Mouse (Mus musculus) embryonic facial prominence, embryonic 15.5 days (tissue): ENCODE measurements around the gene Clic3. TPM values are rescaled to one million over a fixed set of nuclear protein-coding genes. Genes with fewer than 3 reads are reported as not detected.
A peak's percentile ranks its signal among the peaks of the same experiment; 100 is the strongest.
"Not testable (repeated sequence)": the region's sequence is repeated elsewhere in the genome, so short reads cannot be mapped to it uniquely, and the experiment has no call there.

Experiments used
- ATAC-seq: fragments of 200-750 bp; cut with Nextera tagmentation; 2 replicates; pipeline ENCODE4 v1.8.0; 2017; ENCODE audit warnings: low read depth, moderate TSS enrichment; ENCODE audit not compliant: insufficient number of reproducible peaks, low FRiP score, low TSS enrichment
- H3K27ac ChIP-seq: fragments of 300-500 bp; sonication (generic); replicated peaks from 2 replicates; pipeline ENCODE4 v1.5.1; 2015; ENCODE audit warnings: mild to moderate bottlenecking, inconsistent platforms
- H3K27me3 ChIP-seq: fragments of 300-500 bp; sonication (generic); 2 replicates; pipeline ENCODE4 v1.6.1; 2015; ENCODE audit warnings: inconsistent platforms
- H3K36me3 ChIP-seq: fragments of 300-500 bp; sonication (generic); 2 replicates; pipeline ENCODE4 v1.6.1; 2015; ENCODE audit warnings: mild to moderate bottlenecking, inconsistent platforms
- H3K4me1 ChIP-seq: fragments of 300-500 bp; sonication (generic); 2 replicates; pipeline ENCODE4 v1.6.1; 2015; ENCODE audit warnings: inconsistent platforms
- H3K4me2 ChIP-seq: fragments of 300-500 bp; sonication (generic); replicated peaks from 2 replicates; pipeline ENCODE4 v1.6.1; 2015; ENCODE audit warnings: mild to moderate bottlenecking, inconsistent platforms
- H3K4me3 ChIP-seq: fragments of 300-500 bp; sonication (generic); replicated peaks from 2 replicates; pipeline ENCODE4 v1.5.1; 2015; ENCODE audit warnings: mild to moderate bottlenecking, inconsistent platforms
- H3K9ac ChIP-seq: fragments of 300-500 bp; sonication (generic); 2 replicates; pipeline ENCODE4 v1.6.1; 2015; ENCODE audit warnings: inconsistent platforms
- H3K9me3 ChIP-seq: fragments of 300-500 bp; sonication (generic); replicated peaks from 2 replicates; pipeline ENCODE4 v1.6.1; 2016; ENCODE audit warnings: inconsistent platforms
- WGBS: fragments of 180-500 bp; shearing (Covaris S2); methylation state at CpG from one replicate; pipeline ENCODE4 v1.1.7; 2015; 5-methylcytosine and 5-hydroxymethylcytosine counted together
- polyA plus RNA-seq: library from polyadenylated mRNA; unstranded; fragments of >200 nt; fragmentation: Nextera tagmentation; extraction: Ambion mirVana; gene quantifications from 2 replicates; pipeline ENCODE4 v1.2.1, GENCODE M21; 2015

Clic3 gene
- polyA plus RNA-seq = 72.8 and 75.5 TPM in 2 replicates

DNA sequence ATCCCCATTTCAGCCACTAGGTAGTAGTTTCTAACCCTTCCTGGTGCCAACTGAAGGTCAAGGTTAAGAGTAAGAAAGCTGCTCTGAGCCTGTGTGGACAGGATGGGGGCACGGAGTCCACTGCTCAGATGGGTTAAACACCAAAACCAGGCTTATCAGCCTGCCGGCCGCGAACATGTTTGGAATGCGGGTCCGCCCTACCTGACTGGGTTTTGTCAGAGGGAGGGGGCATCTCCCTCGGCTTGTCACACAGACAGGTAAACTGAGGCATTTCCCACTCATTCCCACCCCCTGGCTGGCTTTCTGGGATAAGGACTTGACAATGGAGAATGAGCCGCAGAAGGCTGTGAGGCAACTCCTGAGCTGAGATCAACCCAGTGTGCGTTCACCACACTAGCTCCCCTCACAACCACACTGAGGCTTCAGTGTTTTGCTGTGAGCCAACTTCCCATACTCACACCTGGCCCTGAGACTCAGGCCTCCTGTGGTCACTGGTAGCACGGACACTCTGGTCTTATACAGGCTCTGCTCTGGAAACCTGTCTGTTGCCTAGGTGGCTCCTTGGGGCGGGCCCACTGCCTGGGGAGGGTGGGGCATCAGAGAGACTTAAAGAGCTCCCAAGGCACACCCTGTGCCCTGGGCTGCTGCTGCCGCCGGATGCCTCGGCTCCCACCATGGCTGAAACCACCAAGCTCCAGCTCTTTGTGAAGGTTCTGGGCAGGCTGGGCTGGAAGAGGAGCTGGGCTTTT, at the start of gene Clic3:
Clic3 (plus strand) TSS at position 634 of the 749 bp plus-strand sequence.
- H3K36me3 ChIP-seq = 0 out of 2 replicates have a peak, but pooled peaks cover 9% of the 10 kb centered on the region
- H3K4me2 ChIP-seq = no peak within 1 kb of the TSS
- H3K4me3 ChIP-seq = peak within 1 kb of the TSS; percentile 8; the same call in 1 of the 2 replicates
- H3K4me1 ChIP-seq = peaks cover 28% of the 10 kb centered on the region
- no peak for ATAC-seq
- H3K27ac ChIP-seq = 0 out of 2 replicates have a peak within 1 kb of the TSS, but pooled peaks have one; percentile 36
- WGBS = 53% methylated on average over 14 of the region's 14 CpGs
- H3K27me3 ChIP-seq = no peaks in the 10 kb centered on the region
- H3K9ac ChIP-seq = no peak within 1 kb of the TSS
- no peaks in the 10 kb centered on the region for H3K9me3 ChIP-seq

DNA sequence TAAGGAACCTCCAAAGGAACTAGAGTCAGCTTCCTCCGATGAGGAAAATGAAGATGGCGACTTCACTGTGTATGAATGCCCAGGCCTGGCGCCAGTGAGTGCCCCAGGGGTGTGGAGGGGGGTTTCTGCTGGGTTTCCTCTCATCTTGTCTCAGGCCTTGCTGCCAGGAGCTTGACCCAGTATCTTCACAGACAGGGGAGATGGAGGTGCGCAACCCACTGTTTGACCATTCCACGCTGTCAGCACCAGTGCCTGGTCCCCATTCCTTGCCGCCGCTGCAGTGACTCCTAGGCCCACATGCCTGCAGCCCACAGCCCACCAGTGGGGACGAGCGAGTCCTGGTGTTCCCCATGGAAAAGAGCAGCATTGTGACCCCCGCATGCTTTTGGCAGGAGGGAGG, 47.7 kb upstream of the Clic3 start:
- WGBS = 86% methylated on average over 10 of the region's 10 CpGs
- H3K36me3 ChIP-seq = peaks cover 6% of the 10 kb centered on the region; the same call in 1 of the 2 replicates
- no peak for ATAC-seq
- H3K9me3 ChIP-seq = no peaks in the 10 kb centered on the region
- no peak overlapping the region for H3K4me3 ChIP-seq
- H3K27ac ChIP-seq = no peak overlapping the region
- H3K27me3 ChIP-seq = peaks cover 14% of the 10 kb centered on the region
- no peak overlapping the region for H3K9ac ChIP-seq
- no peak overlapping the region for H3K4me2 ChIP-seq
- 0 out of 2 replicates have a peak, but pooled peaks cover 2% of the 10 kb centered on the region for H3K4me1 ChIP-seq

DNA sequence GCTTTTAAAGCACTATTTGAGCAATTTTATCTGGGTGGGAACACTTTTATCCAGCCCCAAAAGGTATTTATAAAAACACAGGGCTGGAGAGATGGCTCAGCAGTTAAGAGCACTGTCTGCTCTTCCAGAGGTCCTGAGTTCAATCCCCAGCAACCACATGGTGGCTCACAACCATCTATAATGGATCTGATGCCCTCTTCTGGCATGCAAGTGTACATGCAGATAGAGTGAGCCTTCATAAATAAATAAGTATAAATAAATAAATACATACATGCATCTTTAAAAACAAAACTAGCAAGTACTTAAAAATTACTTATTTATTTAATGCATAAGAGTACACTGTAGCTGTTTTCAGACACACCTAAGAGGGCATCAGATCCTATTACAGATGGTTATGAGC, 43.2 kb upstream of the Clic3 start:
- H3K36me3 ChIP-seq, ATAC-seq, H3K27ac ChIP-seq, H3K4me3 ChIP-seq, H3K4me2 ChIP-seq, H3K4me1 ChIP-seq, H3K9ac ChIP-seq, H3K27me3 ChIP-seq, H3K9me3 ChIP-seq: not testable (repeated sequence)

DNA sequence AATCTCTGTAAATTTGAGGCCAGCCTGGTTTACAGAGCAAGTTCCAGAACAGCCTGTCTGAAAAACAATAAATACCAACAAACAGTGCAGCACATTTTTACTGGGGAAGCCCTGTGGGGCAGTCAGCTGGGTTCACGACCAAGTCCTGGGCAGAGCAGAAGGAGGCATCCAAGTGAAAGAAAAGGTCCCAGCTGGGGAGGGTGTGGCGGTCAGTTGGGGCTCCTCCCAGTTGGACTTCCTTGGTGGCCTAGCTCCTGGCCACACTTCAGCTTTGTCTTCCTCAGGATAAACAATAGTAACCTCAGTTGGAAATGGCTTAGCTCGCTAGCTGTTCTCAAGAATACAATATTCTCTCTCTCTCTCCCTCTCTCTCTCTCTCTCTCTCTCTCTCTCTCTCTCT, 39.2 kb upstream of the Clic3 start:
- no peak overlapping the region for H3K4me2 ChIP-seq
- H3K27ac ChIP-seq = no peak overlapping the region
- no peaks in the 10 kb centered on the region for H3K36me3 ChIP-seq
- H3K4me1 ChIP-seq = 0 out of 2 replicates have a peak, but pooled peaks cover 4% of the 10 kb centered on the region
- no peak for ATAC-seq
- H3K9ac ChIP-seq = no peak overlapping the region
- no peaks in the 10 kb centered on the region for H3K27me3 ChIP-seq
- no peaks in the 10 kb centered on the region for H3K9me3 ChIP-seq
- no peak overlapping the region for H3K4me3 ChIP-seq
- 16% methylated on average over 3 of the region's 3 CpGs for WGBS

DNA sequence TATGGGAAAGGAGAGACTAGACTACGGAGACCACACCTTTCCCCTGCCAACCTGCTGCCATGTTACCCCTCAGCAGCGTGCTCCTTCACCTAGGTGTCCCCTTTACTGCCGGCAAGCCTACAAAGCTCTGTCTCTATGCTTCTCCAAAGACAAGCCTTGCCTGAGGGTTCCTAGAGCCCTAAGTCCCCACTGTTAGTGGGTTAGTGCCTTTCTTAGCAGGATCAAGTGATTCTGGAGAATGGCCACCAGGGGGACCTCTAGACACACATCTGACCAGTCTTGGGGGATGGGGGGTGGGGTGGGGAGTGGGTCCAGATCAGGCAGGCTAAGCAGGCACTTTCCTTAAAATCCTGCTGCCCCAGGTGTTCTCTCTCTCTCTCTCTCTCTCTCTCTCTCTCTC, 34.7 kb upstream of the Clic3 start:
- no peak for ATAC-seq
- H3K4me1 ChIP-seq = 0 out of 2 replicates have a peak, but pooled peaks cover 8% of the 10 kb centered on the region
- H3K9me3 ChIP-seq = no peaks in the 10 kb centered on the region
- no peak overlapping the region for H3K4me2 ChIP-seq
- peaks cover 29% of the 10 kb centered on the region for H3K27me3 ChIP-seq
- H3K9ac ChIP-seq = no peak overlapping the region
- 19% methylated on average over 3 of the region's 3 CpGs for WGBS
- H3K36me3 ChIP-seq = no peaks in the 10 kb centered on the region
- no peak overlapping the region for H3K27ac ChIP-seq
- no peak overlapping the region for H3K4me3 ChIP-seq

DNA sequence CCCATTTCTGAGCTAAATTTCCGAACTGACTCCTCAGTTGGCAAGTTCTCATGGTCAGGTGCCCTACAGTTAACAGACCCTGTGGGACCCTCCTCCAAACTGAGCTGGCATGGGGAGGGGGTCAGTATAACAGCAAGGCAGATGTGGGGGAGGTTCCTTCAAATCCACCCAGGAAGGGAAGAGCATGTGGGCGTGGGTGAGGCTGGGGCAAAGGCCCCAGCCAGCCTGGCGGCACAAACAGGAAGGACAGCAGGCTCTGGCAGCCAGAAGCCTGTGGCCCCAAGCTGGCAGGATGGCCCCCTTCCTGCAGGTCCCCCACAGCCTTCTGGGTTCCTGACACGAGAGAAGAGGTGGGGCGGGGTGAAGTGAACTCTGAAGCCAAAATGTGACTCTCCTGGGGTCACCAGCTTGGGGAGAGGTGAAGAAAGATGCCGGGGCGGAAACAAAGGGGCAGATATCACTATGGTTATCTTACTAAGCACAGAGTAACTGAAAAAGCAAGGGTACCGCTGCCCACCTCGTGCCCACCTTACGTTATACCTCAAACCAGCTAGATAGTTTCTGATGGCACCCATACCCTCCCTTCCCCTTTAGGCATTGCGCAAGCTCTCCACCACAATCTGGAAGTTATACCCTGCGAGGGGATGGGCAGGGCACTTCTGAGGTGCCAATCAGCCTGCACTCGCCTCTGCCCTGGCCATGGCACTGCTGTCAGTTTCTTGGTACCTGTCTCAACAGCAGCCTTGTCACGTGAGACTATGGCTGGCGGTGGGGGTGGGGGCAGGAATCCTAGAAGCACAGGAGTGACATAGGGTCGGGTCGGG, 33.8 kb upstream of the Clic3 start, which contains the start of gene Fut7:
Fut7 (plus strand) TSS at position 681 of the 824 bp plus-strand sequence.
- Histone ChIP-seq H3K4me3 (no peak within 1 kb of the TSS), H3K27me3 (peaks cover 29% of the 10 kb centered on the region), H3K9me3 (no peaks in the 10 kb centered on the region), H3K4me2 (no peak within 1 kb of the TSS), H3K4me1 (0 out of 2 replicates have a peak, but pooled peaks cover 8% of the 10 kb centered on the region), H3K27ac (no peak within 1 kb of the TSS), H3K9ac (no peak within 1 kb of the TSS), H3K36me3 (no peaks in the 10 kb centered on the region)
- ATAC-seq = no peak
- 60% methylated on average over 17 of the region's 17 CpGs for WGBS

DNA sequence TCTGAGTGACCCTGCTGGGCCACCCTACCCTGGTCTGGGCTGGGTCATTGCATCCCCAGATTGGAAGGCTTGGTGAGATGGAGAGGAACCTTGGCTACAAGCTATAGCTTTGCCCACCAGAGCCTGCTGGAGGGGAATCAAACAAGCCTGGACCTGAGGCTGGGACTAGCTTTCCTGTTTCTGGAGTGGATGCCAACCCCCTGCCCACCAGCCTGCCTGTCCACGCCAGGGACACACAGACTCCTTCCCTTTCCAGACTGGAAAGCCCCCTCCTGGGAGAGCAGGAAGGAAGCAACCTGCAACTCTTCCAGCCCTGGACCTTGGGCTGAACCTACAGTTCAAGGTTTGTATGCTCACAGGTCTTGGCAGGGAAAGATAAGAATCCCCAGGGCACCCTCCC, 33.0 kb upstream of the Clic3 start:
- Histone ChIP-seq H3K36me3 (no peaks in the 10 kb centered on the region), H3K4me1 (peaks cover 11% of the 10 kb centered on the region; the same call in 1 of the 2 replicates), H3K4me2 (no peak overlapping the region), H3K27me3 (peaks cover 29% of the 10 kb centered on the region), H3K9me3 (no peaks in the 10 kb centered on the region), H3K4me3 (no peak overlapping the region), H3K27ac (no peak overlapping the region), H3K9ac (no peak overlapping the region)
- ATAC-seq = no peak
- WGBS = 71% methylated on average over 1 of the region's 1 CpGs

DNA sequence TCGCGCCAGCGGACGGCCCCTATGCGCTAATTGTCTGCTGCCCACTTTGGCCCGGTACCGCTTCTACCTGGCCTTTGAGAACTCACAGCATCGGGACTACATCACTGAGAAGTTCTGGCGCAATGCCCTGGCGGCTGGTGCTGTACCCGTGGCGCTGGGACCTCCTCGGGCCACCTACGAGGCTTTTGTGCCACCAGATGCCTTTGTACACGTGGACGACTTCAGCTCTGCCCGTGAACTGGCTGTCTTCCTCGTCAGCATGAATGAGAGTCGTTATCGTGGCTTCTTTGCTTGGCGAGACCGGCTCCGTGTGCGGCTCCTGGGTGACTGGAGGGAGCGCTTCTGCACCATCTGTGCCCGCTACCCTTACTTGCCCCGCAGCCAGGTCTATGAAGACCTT, 31.2 kb upstream of the Clic3 start:
- H3K27me3 ChIP-seq = peaks cover 36% of the 10 kb centered on the region
- no peak overlapping the region for H3K27ac ChIP-seq
- H3K9ac ChIP-seq = no peak overlapping the region
- H3K36me3 ChIP-seq = no peaks in the 10 kb centered on the region
- 50% methylated on average over 27 of the region's 27 CpGs for WGBS
- peaks cover 18% of the 10 kb centered on the region for H3K4me1 ChIP-seq
- no peak overlapping the region for H3K4me3 ChIP-seq
- no peak for ATAC-seq
- no peaks in the 10 kb centered on the region for H3K9me3 ChIP-seq
- H3K4me2 ChIP-seq = no peak overlapping the region

DNA sequence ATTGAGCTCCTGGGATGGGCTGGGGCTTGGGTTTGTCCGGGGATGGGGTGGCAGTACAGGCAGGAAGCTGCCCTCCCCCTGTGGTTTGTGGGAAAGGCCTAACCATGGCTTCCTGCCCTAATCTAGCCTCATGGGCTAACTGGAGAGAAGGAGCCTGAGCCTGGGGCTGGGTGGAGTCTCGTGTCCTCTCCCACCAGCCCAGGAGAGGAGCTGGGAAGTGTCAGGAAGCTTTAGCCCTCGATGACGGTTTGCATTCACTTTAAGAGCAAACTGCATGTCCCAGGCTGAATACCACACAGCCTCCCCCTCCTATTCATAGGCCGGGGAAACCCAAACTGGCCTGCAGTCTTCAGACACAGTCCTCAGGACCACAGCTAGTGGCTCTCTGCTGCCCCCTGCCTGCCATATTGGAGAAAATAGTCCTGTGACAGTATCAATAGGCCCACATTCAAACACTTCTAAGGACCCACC, 29.9 kb upstream of the Clic3 start:
- Histone ChIP-seq H3K9ac (no peak overlapping the region), H3K27ac (no peak overlapping the region), H3K4me3 (no peak overlapping the region), H3K36me3 (no peaks in the 10 kb centered on the region), H3K9me3 (no peaks in the 10 kb centered on the region), H3K4me1 (peaks cover 16% of the 10 kb centered on the region), H3K27me3 (peaks cover 36% of the 10 kb centered on the region), H3K4me2 (no peak overlapping the region)
- 27% methylated on average over 5 of the region's 5 CpGs for WGBS
- no peak for ATAC-seq

DNA sequence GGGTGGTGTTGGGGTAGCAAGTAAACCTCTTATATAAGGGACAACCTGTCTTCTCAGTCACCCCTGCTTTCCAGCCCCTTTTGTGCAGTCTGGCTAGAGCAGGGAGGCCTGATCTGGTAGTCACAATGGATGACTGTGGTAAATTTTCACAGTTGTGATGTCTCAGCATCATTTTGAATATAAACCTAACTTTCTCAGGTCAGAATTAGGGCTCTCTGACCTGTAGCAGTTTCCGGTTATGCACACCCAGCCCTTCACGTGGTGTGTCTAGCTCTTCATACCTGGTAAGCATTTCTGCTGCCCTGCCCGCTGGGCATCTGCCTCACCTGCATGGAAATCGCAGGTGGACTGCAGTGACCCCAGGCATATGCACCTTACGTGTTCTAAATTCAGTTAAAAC, 29.4 kb upstream of the Clic3 start:
- Histone ChIP-seq H3K4me3 (no peak overlapping the region), H3K4me2 (no peak overlapping the region), H3K9ac (no peak overlapping the region), H3K27me3 (peaks cover 36% of the 10 kb centered on the region), H3K4me1 (peaks cover 14% of the 10 kb centered on the region), H3K27ac (no peak overlapping the region), H3K36me3 (no peaks in the 10 kb centered on the region), H3K9me3 (no peaks in the 10 kb centered on the region)
- WGBS = 83% methylated on average over 5 of the region's 5 CpGs
- no peak for ATAC-seq
